Mouse (Mus musculus) forebrain, postnatal 0 days (tissue): Measurements from ENCODE around the gene Crabp2. TPM values are rescaled to one million over a fixed set of nuclear protein-coding genes. Genes with fewer than 3 reads are reported as not detected.

Source experiments
- ATAC-seq: fragments of 200-750 bp; cut with Nextera tagmentation; 2 replicates; pipeline ENCODE4 v1.8.0; 2017; ENCODE audit warnings: mild to moderate bottlenecking, moderate library complexity
- DNase-seq: peaks from one replicate; pipeline ENCODE4 v3.0.0-alpha.2; 2015
- H3K27ac ChIP-seq: fragments of 300-500 bp; sonication (generic); 2 replicates; pipeline ENCODE4 v1.5.1; 2014; ENCODE audit warnings: low read depth, mild to moderate bottlenecking, antibody characterized with exemption, low read length, moderate library complexity, mixed read lengths
- H3K27me3 ChIP-seq: fragments of 300-500 bp; sonication (generic); 2 replicates; pipeline ENCODE4 v1.6.1; 2014; ENCODE audit warnings: mild to moderate bottlenecking, low read length, mixed read lengths; ENCODE audit not compliant: insufficient read depth
- H3K36me3 ChIP-seq: fragments of 300-500 bp; sonication (generic); 2 replicates; pipeline ENCODE4 v1.6.1; 2014; ENCODE audit warnings: mild to moderate bottlenecking, moderate library complexity; ENCODE audit not compliant: insufficient read depth
- H3K4me1 ChIP-seq: fragments of 300-500 bp; sonication (generic); 2 replicates; pipeline ENCODE4 v1.6.1; 2014; ENCODE audit warnings: antibody characterized with exemption; ENCODE audit not compliant: insufficient read depth
- H3K4me2 ChIP-seq: fragments of 300-500 bp; sonication (generic); 2 replicates; pipeline ENCODE4 v1.6.1; 2014; ENCODE audit warnings: low read depth, mild to moderate bottlenecking, moderate library complexity
- H3K4me3 ChIP-seq: fragments of 300-500 bp; sonication (generic); 2 replicates; pipeline ENCODE4 v1.5.1; 2014; ENCODE audit warnings: low read depth, low read length, mixed read lengths
- H3K9ac ChIP-seq: fragments of 300-500 bp; sonication (generic); 2 replicates; pipeline ENCODE4 v1.6.1; 2014; ENCODE audit warnings: mild to moderate bottlenecking
- H3K9me3 ChIP-seq: fragments of 300-500 bp; sonication (generic); 2 replicates; pipeline ENCODE4 v1.6.1; 2016; ENCODE audit warnings: low read length
- CTCF ChIP-seq: sonication (generic); IDR thresholded peaks from 2 replicates; pipeline ENCODE4 v1.5.1; 2016; ENCODE audit warnings: antibody characterized with exemption, control low read depth, low read depth
- WGBS: fragments of 180-500 bp; shearing (Covaris S2); extraction: QIAGEN DNeasy Blood & Tissue Kit; methylation state at CpG from one replicate; pipeline ENCODE4 v1.1.7; 2014; 5-methylcytosine and 5-hydroxymethylcytosine counted together
- polyA plus RNA-seq: library from polyadenylated mRNA; unstranded; fragments of >200 nt; fragmentation: Nextera tagmentation; extraction: Ambion mirVana; gene quantifications from 2 replicates; pipeline ENCODE4 v1.2.1, GENCODE M21; 2015
- total RNA-seq: library from RNA; depleted of rRNA; stranded (reverse); fragments of >200 nt; gene quantifications from 2 replicates; pipeline ENCODE4 v1.2.3, GENCODE M21; 2014

The Crabp2 gene
- total and polyA plus RNA-seq, 2 experiments from 2014 or later = 17.4 to 24.7 TPM

GRCm38 (mm10) chr3:87979493-87979892 is 31.0 kb downstream of the Crabp2 start:
- Histone ChIP-seq H3K4me3 (no peak overlapping the region), H3K4me1 (peaks cover 7% of the 10 kb centered on the region; the same call in 1 of the 2 replicates), H3K9ac (no peak overlapping the region), H3K36me3 (no peaks in the 10 kb centered on the region), H3K27ac (no peak overlapping the region), H3K27me3 (no peaks in the 10 kb centered on the region), H3K9me3 (no peaks in the 10 kb centered on the region), H3K4me2 (no peak overlapping the region)
- no peak for ATAC-seq
- TF ChIP-seq CTCF = no peak
- WGBS = 84% methylated on average over 5 of the region's 5 CpGs
- DNase-seq = no peak

GRCm38 (mm10) chr3:87980085-87980484 is 31.6 kb downstream of the Crabp2 start:
- TF ChIP-seq CTCF = no peak
- no peak for DNase-seq
- Histone ChIP-seq H3K36me3 (no peaks in the 10 kb centered on the region), H3K4me1 (peaks cover 7% of the 10 kb centered on the region; the same call in 1 of the 2 replicates), H3K27me3 (no peaks in the 10 kb centered on the region), H3K27ac (no peak overlapping the region), H3K4me2 (no peak overlapping the region), H3K4me3 (no peak overlapping the region), H3K9me3 (no peaks in the 10 kb centered on the region), H3K9ac (no peak overlapping the region)
- ATAC-seq = no peak
- 63% methylated on average over 3 of the region's 3 CpGs for WGBS

- Histone ChIP-seq H3K9ac (no peak overlapping the region), H3K36me3 (no peaks in the 10 kb centered on the region), H3K4me1 (peaks cover 7% of the 10 kb centered on the region; the same call in 1 of the 2 replicates), H3K9me3 (no peaks in the 10 kb centered on the region), H3K27me3 (no peaks in the 10 kb centered on the region), H3K4me2 (no peak overlapping the region), H3K4me3 (no peak overlapping the region), H3K27ac (no peak overlapping the region)
- DNase-seq (no peak), ATAC-seq (no peak)
- 71% methylated on average over 5 of the region's 5 CpGs for WGBS
- TF ChIP-seq CTCF = no peak
Observed at GRCm38 (mm10) chr3:87980728-87981127, 32.3 kb downstream of the Crabp2 start.

GRCm38 (mm10) chr3:87981214-87981760 is 32.8 kb downstream of the Crabp2 start:
- Histone ChIP-seq H3K9ac (no peak overlapping the region), H3K4me1 (peaks cover 7% of the 10 kb centered on the region; the same call in 1 of the 2 replicates), H3K4me3 (no peak overlapping the region), H3K9me3 (no peaks in the 10 kb centered on the region), H3K27ac (no peak overlapping the region), H3K36me3 (no peaks in the 10 kb centered on the region), H3K27me3 (no peaks in the 10 kb centered on the region), H3K4me2 (no peak overlapping the region)
- no peak for DNase-seq
- ATAC-seq = no peak
- 80% methylated on average over 6 of the region's 6 CpGs for WGBS
- no peak for TF ChIP-seq CTCF

GRCm38 (mm10) chr3:87981894-87982835 is 33.7 kb downstream of the Crabp2 start:
- Histone ChIP-seq H3K27me3 (no peaks in the 10 kb centered on the region), H3K27ac (no peak overlapping the region), H3K4me1 (peaks cover 11% of the 10 kb centered on the region; the same call in 1 of the 2 replicates), H3K4me2 (no peak overlapping the region), H3K9ac (no peak overlapping the region), H3K36me3 (no peaks in the 10 kb centered on the region), H3K9me3 (no peaks in the 10 kb centered on the region), H3K4me3 (no peak overlapping the region)
- ATAC-seq (no peak), DNase-seq (no peak)
- no peak for TF ChIP-seq CTCF
- WGBS = 35% methylated on average over 12 of the region's 12 CpGs

- Histone ChIP-seq H3K36me3 (no peaks in the 10 kb centered on the region), H3K9ac (no peak overlapping the region), H3K4me1 (peaks cover 13% of the 10 kb centered on the region), H3K4me2 (no peak overlapping the region), H3K4me3 (no peak overlapping the region), H3K27ac (no peak overlapping the region), H3K27me3 (no peaks in the 10 kb centered on the region), H3K9me3 (no peaks in the 10 kb centered on the region)
- no peak for DNase-seq
- TF ChIP-seq CTCF = no peak
- 13% methylated on average over 13 of the region's 13 CpGs for WGBS
- ATAC-seq = no peak
Observed at GRCm38 (mm10) chr3:87982836-87983601, 34.6 kb downstream of the Crabp2 start.
